Mouse (Mus musculus): Measurements from ENCODE around the gene Mageh1.
A peak's percentile ranks its signal among the peaks of the same experiment; 100 is the strongest.
"Not testable (repeated sequence)": the region's sequence is repeated elsewhere in the genome, so short reads cannot be mapped to it uniquely, and the experiment has no call there.

Gene Mageh1

GRCm38 (mm10) chrX:153037087-153037971 lies at the start of gene Mageh1:
Mageh1 (minus strand) TSS chrX:153037575.
- DNase-seq (ENCODE audit: low spot score) = no peak

DNA sequence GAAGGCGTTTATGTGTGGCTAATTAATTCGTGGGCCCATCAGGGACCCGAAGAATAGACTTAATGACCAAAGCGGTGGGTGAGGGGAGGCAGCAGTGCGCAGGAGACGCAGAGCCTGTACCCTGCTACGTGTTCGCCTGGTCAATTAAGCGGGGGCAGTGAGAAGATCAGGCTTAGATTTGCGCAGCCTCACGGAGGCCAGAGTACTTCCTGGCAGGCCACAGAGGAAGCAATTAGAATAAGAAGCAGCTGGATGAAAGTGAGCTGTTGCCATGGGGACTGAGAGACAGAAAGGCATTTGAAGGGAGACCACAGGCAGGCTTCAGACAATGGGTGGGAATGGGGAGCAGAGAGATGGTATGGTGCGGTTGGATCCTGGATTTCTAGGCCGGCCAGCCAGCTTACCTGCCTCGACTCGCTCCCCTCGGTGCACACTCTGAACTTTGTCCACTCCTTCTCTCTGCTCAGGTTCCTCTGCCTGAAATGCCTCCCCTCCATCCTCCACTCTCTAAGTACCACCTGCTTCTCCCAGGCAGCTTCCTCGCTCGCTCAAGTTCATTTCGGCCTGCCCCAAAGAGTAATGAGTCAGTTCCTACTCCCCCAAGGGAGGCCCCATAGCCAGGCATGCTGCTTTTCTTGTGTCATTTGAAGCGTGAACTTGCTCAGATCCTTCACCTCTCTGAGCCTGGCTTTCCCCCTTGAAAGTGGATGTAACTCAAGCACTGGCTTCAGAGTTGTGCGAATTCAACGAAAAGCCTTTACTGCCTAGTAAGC lies 783 bp upstream of the Mageh1 start:
- not testable (repeated sequence) for DNase-seq (ENCODE audit: low spot score)

- DNase-seq (ENCODE audit: low spot score) = not testable (repeated sequence)
Observed at GRCm38 (mm10) chrX:153031547-153031946, 5.8 kb downstream of the Mageh1 start.

GRCm38 (mm10) chrX:153025709-153026108 lies 11.7 kb downstream of the Mageh1 start:
- DNase-seq (ENCODE audit: low spot score) = not testable (repeated sequence)

- DNase-seq (ENCODE audit: low spot score) = not testable (repeated sequence)
Observed at GRCm38 (mm10) chrX:153025255-153025654, 12.1 kb downstream of the Mageh1 start.

- DNase-seq (ENCODE audit: low spot score) = no peak
Observed at GRCm38 (mm10) chrX:153007685-153008047, 29.7 kb downstream of the Mageh1 start.

DNA sequence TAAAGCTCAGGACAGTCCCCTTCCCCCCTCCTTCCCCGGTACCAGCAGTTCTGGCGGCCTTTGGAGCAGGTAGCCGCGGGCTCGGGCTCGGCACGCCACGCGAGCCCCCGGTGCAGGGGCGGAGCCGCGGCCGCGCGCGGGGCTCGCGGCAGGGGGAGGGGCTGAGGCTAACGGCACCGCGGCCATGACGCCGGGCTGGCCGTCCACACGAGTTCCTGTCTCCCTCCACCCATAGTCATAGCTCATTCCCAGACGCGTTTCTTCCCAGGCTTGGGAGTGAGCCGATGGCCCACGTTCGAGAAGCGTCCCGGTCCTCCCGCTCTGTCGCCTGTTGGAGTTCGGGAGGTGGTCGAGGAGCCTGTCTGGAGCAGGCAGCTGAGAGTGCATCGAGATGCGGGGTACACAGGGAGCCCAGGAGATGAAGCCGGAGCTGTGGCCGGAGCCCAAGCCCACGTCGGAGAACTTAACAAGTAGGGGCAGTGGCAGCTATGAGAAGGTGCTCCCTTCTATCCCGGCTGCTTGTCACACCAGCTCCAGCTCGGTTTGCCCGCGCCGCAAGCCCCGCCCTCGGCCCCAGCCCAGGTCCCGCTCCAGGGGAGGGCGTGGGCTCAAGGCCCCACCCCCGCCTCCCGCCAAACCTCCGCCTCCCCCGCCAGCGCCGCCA lies 30.2 kb downstream of the Mageh1 start:
- peak; percentile 21 for DNase-seq (ENCODE audit: low spot score)

DNA sequence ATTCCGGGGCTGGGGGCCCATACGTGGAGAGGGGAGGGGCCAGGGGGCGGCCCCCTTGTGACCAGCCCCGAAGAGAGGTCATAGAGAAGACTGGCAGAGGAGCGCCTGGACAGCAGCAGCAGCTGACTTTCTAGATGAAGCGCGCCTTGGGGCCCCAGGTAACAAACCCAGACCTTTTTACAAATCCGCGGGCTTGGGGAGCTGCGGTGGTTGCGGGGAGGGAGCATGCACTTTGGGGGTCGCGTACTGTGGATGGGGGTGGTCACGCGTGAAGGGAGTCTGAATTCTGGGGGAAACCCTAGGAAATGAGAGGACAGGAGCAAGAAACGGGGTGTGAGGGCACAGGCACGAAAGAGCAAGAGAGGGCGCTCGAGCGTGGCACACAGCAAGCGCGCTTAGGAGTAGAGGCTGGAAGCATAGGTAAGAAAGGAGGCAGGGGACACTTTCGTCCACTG lies 31.0 kb downstream of the Mageh1 start, which contains the start of gene Usp51:
Usp51 (plus strand) TSS at position 83 of the 455 bp plus-strand sequence.
- peak; percentile 6 for DNase-seq (ENCODE audit: low spot score)

DNA sequence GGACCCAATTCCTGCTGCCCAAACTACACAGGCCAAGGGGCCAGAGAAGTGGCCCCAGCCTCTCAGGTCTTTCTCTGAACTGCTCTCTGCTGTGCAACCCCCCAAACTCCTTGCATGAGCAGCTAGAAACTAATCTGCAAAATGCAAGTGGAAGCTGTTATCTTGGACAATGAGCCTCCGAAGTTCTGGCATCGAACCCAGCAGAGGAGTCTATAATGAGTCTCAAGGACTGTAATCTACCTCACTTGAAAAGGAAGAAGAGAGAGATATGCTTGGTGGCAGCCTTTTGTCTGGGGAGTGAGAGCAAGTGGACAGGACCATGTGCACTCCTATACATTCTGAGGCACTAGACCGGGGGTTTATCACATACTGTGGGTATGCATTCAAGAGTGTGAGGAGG lies 41.3 kb downstream of the Mageh1 start:
- DNase-seq (ENCODE audit: low spot score) = not testable (repeated sequence)

- not testable (repeated sequence) for DNase-seq (ENCODE audit: low spot score)
Observed at GRCm38 (mm10) chrX:152989852-152990251, 47.5 kb downstream of the Mageh1 start.

Measured in spleen, adult 12 weeks (tissue).